Mouse (Mus musculus) layer of hippocampus, postnatal 36 days (tissue): ENCODE measurements at regions not wholly inside any gene's neighbourhood (a gene's known extent, or its start where the extent isn't known, plus 50 kb on each side); places are given as distances from the start of the nearest gene placed in this dataset.

ENCODE experiments used
- DNase-seq, 2 experiments: peaks; one replicate each; pipeline ENCODE4 v3.0.0; 2022

DNA sequence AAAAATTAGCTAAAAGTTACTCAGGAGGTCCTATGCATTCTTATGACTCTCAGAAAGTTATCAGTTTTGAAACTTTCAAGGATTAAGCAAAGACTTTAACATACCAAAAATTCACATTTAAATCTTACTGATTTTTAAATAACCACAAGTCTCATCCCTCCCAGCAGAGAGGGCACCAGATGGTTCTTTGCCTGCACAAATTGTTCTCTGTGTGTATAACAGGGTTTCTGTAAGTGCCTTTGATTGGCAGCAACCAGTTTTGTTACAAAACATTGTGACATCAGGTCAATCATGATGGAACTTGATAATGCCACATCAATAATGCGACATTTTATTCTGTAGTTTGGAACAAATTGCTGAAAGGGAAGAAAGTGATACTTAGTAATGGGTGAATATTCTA, 72.4 kb upstream of the Mei4 start:
- DNase-seq, result peak; percentile 11 to 28
